Mouse (Mus musculus) liver, embryonic 13.5 days (tissue): Measurements from ENCODE around the gene Spns3. TPM values are rescaled to one million over a fixed set of nuclear protein-coding genes. Genes with fewer than 3 reads are reported as not detected.

ENCODE experiments used
- ATAC-seq: fragments of 200-750 bp; cut with Nextera tagmentation; 2 replicates; pipeline ENCODE4 v1.8.0; 2017; ENCODE audit warnings: low read depth, mild to moderate bottlenecking, moderate number of reproducible peaks, moderate library complexity
- DNase-seq: peaks from one replicate; pipeline ENCODE4 v3.0.0; 2022
- H3K27ac ChIP-seq: fragments of 300-500 bp; sonication (generic); 2 replicates; pipeline ENCODE4 v1.5.1; 2015; ENCODE audit warnings: moderate library complexity, mild to moderate bottlenecking, inconsistent platforms
- H3K27me3 ChIP-seq: fragments of 300-500 bp; sonication (generic); 2 replicates; pipeline ENCODE4 v1.6.1; 2015; ENCODE audit warnings: mild to moderate bottlenecking, inconsistent platforms
- H3K36me3 ChIP-seq: fragments of 300-500 bp; sonication (generic); 2 replicates; pipeline ENCODE4 v1.6.1; 2015; ENCODE audit warnings: mild to moderate bottlenecking, inconsistent platforms
- H3K4me1 ChIP-seq: fragments of 300-500 bp; sonication (generic); replicated peaks from 2 replicates; pipeline ENCODE4 v1.6.1; 2015; ENCODE audit warnings: inconsistent platforms
- H3K4me2 ChIP-seq: fragments of 300-500 bp; sonication (generic); 2 replicates; pipeline ENCODE4 v1.6.1; 2015; ENCODE audit warnings: inconsistent platforms, mild to moderate bottlenecking, moderate library complexity
- H3K4me3 ChIP-seq: fragments of 300-500 bp; sonication (generic); replicated peaks from 2 replicates; pipeline ENCODE4 v1.5.1; 2015; ENCODE audit warnings: mild to moderate bottlenecking, inconsistent platforms
- H3K9ac ChIP-seq: fragments of 300-500 bp; sonication (generic); 2 replicates; pipeline ENCODE4 v1.6.1; 2015; ENCODE audit warnings: mild to moderate bottlenecking, inconsistent platforms
- H3K9me3 ChIP-seq: fragments of 300-500 bp; sonication (generic); replicated peaks from 2 replicates; pipeline ENCODE4 v1.6.1; 2016; ENCODE audit warnings: inconsistent platforms
- WGBS: fragments of 180-500 bp; shearing (Covaris S2); methylation state at CpG from one replicate; pipeline ENCODE4 v1.1.7; 2015; ENCODE audit not compliant: insufficient replicate concordance; 5-methylcytosine and 5-hydroxymethylcytosine counted together
- polyA plus RNA-seq: library from polyadenylated mRNA; unstranded; fragments of >200 nt; fragmentation: Nextera tagmentation; extraction: Ambion mirVana; gene quantifications from 2 replicates; pipeline ENCODE4 v1.2.1, GENCODE M21; 2015

Gene Spns3
- polyA plus RNA-seq, 1 experiment from 2014 or later, result 2.0 TPM

DNA sequence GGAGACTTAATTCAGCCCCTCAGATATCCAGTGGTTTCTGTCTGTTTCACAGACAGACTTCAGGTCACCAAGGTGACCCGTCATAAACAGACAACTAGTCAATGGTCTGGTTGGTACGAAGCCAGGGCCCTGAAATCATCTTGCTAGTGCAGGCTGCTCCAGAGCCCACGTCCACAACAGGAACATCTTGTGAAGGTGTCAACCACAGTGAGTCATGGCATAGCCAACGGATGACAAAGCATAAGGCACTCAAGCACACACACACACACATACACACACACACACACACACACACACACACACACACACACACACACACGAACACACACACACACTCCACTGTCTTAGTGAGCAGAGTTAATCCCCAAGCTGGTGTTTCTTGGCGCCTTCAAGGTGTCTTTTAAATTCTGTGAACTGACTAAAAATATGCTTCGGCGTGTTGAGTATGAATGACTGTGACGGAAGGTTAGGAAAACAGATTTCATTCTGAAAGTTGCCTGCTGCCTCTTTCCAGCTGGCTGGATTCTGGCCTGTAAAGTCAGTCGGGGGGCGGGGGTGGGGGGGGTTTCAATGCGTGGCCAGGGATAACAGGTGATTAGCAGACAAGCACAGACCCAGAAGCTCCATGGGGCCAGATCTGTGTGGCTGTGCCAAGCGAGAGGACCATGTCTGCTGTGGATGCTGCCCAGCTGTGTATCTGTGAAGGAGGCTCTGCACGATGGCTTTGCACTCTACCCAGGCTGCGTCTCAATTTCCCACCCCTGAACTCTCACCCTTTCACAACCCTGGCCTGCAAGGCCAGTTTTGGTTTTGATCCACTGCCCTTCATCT is 59.0 kb downstream of the Spns3 start:
- whole genome bisulfite sequencing, result 62% methylated on average over 15 of the region's 15 CpGs
- no peak overlapping the region for H3K4me2 ChIP-seq
- H3K9ac ChIP-seq, result no peak overlapping the region
- H3K4me1 ChIP-seq, result peaks cover 55% of the 10 kb centered on the region
- H3K27me3 ChIP-seq, result peaks cover 25% of the 10 kb centered on the region
- ATAC-seq (no peak), DNase-seq (no peak)
- no peaks in the 10 kb centered on the region for H3K9me3 ChIP-seq
- H3K27ac ChIP-seq, result no peak overlapping the region
- H3K4me3 ChIP-seq, result no peak overlapping the region
- no peaks in the 10 kb centered on the region for H3K36me3 ChIP-seq

DNA sequence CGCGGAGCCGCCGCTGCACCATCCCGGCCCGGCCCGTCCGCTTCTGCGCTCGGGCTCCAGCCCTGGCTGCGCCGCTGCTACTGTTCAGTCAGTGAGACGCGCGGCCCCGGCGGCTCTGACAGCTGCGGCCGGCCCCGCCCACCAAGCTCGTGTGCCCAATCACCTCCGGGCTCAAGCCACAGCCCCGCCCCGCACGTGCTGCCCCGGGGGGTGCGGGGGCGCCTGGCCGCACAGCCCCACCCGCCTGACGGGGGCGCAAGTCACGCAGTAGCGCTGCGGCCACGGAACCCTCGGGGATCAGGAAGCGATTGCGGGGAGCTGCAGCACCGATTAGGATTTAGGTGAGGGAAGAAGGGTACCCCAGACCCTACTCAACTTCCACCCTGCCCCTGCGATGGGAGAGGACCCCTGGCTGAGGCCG is 60.4 kb downstream of the Spns3 start, which contains the start of gene Spns2:
TSS of gene Spns2 (minus strand) at position 24 of the 421 bp plus-strand sequence.
- Histone ChIP-seq H3K27ac (peak within 1 kb of the TSS; percentile 47), H3K4me1 (peaks cover 63% of the 10 kb centered on the region), H3K4me3 (peak within 1 kb of the TSS; percentile 67), H3K9ac (peak within 1 kb of the TSS; percentile 68), H3K9me3 (no peaks in the 10 kb centered on the region), H3K4me2 (peak within 1 kb of the TSS; percentile 91), H3K36me3 (no peaks in the 10 kb centered on the region), H3K27me3 (peaks cover 25% of the 10 kb centered on the region)
- WGBS, result under 1% methylated on average over 42 of the region's 42 CpGs
- ATAC-seq, result peak; percentile 84
- DNase-seq, result peak; percentile 82

DNA sequence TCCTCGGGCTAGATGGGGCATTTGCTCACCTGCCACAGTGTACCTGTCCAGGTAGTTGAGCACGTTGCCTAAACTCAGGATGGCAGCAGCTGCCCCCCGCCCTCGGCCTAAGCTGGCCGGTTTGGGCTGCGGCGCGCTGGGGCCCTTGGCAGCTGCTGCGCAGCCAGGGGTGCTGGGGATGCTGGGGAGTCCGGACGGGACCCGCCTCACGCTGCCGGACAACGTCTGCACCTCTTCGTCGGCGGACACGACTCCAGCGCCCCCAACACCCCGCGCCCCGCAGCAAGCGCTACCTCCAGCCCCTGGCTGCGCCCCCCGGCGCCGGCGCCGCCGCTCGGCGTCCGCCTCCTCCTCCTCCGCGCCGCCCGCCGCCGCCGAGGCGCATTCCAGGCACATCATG is 60.9 kb downstream of the Spns3 start:
- WGBS, result 1% methylated on average over 20 of the region's 42 CpGs
- peaks cover 65% of the 10 kb centered on the region for H3K4me1 ChIP-seq
- peak overlapping the region; percentile 68 for H3K9ac ChIP-seq
- H3K4me3 ChIP-seq, result peak overlapping the region; percentile 67
- H3K27ac ChIP-seq, result 0 out of 2 replicates have a peak overlapping the region, but pooled peaks have one; percentile 47
- H3K9me3 ChIP-seq, result no peaks in the 10 kb centered on the region
- H3K36me3 ChIP-seq, result no peaks in the 10 kb centered on the region
- H3K4me2 ChIP-seq, result peak overlapping the region; percentile 91
- ATAC-seq, result peak; percentile 4; the same call in 1 of the 2 replicates
- DNase-seq, result no peak
- H3K27me3 ChIP-seq, result peaks cover 25% of the 10 kb centered on the region

DNA sequence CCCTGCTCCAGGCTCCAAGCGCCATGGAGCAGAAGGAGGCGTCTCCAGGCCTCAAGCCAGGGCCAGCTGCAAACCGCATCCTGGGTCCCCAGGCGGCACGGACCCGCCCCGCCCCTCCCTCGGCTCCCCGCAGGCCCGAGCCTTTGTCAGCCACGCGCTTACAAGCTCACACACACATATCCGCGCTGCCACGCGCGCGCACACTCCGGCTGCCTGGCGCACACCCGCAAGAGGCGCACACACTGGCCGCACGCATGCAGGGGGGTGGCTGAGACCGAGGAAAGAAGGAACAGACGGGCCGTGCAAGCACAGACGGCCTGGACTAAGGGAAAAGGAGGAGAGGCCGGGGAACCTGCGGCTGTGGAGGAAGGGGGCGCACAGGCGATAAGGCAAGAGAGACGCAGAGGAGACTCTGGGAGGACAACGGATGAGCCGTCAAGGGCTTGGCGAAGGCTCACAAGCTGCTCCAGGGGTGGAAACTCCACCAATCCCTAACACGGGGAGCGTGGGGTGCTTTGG is 61.5 kb downstream of the Spns3 start:
- no peaks in the 10 kb centered on the region for H3K36me3 ChIP-seq
- DNase-seq, result no peak
- whole genome bisulfite sequencing, result 1% methylated on average over 38 of the region's 38 CpGs
- peak overlapping the region; percentile 67 for H3K4me3 ChIP-seq
- peak overlapping the region; percentile 91 for H3K4me2 ChIP-seq
- H3K9ac ChIP-seq, result peak overlapping the region; percentile 68
- no peak; the same call in 1 of the 2 replicates for ATAC-seq
- peaks cover 71% of the 10 kb centered on the region for H3K4me1 ChIP-seq
- peaks cover 25% of the 10 kb centered on the region for H3K27me3 ChIP-seq
- peak overlapping the region; percentile 47 for H3K27ac ChIP-seq
- no peaks in the 10 kb centered on the region for H3K9me3 ChIP-seq

DNA sequence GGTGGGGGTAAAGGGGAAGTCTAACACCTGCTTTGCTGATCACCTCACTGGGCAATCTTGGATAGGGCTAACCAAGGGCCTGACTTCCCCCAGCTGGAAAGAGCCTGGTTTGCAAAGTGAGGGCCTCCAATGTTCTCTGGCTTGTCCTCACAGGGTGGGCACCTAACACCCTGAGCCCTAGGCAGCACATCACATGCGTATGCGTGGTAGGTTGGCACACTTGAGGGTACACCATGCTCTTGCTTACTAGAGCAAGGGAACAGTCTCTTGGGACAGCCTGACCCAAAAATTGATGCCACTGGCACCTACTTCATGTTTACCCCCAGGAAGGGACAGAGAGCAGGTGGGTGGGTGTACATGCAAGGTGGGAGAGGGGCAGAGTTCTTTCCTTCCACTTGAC is 62.6 kb downstream of the Spns3 start:
- Histone ChIP-seq H3K36me3 (no peaks in the 10 kb centered on the region), H3K4me1 (peaks cover 82% of the 10 kb centered on the region), H3K27me3 (peaks cover 25% of the 10 kb centered on the region), H3K4me2 (peak overlapping the region; percentile 91), H3K27ac (no peak overlapping the region), H3K9me3 (no peaks in the 10 kb centered on the region), H3K4me3 (peak overlapping the region; percentile 67), H3K9ac (peak overlapping the region; percentile 40)
- no peak for DNase-seq
- no peak for ATAC-seq
- WGBS, result 40% methylated on average over 2 of the region's 2 CpGs

DNA sequence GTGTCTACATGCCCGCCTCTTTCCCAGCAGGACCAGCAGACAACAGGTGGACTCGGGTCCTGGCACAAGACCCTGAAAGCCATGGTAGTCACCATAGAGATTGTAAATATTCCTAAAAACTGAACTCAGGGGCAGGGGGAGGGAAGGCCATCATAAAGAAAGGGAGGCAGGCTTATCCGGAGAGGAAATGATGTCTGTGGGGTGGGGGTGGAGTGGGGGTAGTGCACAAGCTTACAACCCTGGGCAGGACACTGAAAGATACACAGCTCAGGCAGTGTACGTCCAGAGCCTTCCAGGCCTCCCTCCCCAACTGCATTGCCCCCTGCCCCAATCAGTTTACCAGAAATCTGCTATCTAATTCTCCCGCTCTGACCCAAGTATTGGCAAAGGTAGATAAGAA is 63.1 kb downstream of the Spns3 start:
- 20% methylated on average over 5 of the region's 5 CpGs for WGBS

DNA sequence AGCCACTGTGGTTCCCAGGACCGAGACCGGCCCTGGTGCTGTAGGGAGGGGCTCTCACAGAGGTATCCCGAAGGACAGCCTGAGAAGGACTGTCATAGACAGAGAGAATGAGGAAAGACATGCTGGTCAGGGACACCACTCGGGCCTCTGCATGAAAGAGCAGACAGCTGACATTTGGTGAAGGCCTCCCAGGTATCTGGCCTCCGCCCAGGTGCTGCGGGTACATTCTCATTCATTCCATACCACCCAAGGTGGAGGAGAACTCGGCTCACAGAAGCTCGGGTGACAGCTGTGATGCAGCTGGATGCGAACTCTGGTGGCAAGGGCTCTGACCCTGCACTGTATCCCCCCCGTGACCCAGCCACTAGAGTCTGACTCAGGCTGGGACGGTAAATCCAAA is 64.3 kb downstream of the Spns3 start:
- H3K4me1 ChIP-seq, result peaks cover 96% of the 10 kb centered on the region
- no peaks in the 10 kb centered on the region for H3K9me3 ChIP-seq
- H3K36me3 ChIP-seq, result no peaks in the 10 kb centered on the region
- H3K4me2 ChIP-seq, result peak overlapping the region; percentile 91; the same call in 1 of the 2 replicates
- H3K4me3 ChIP-seq, result no peak overlapping the region
- peaks cover 25% of the 10 kb centered on the region for H3K27me3 ChIP-seq
- H3K9ac ChIP-seq, result no peak overlapping the region
- DNase-seq (no peak), ATAC-seq (no peak)
- 50% methylated on average over 11 of the region's 11 CpGs for WGBS
- H3K27ac ChIP-seq, result peak overlapping the region; percentile 56; the same call in 1 of the 2 replicates

More for the DNA sequence above, 63.1 kb downstream of the Spns3 start:
- no peaks in the 10 kb centered on the region for H3K9me3 ChIP-seq
- H3K36me3 ChIP-seq, result no peaks in the 10 kb centered on the region
- H3K4me3 ChIP-seq, result peak overlapping the region; percentile 67
- H3K4me2 ChIP-seq, result peak overlapping the region; percentile 91
- peak overlapping the region; percentile 40; the same call in 1 of the 2 replicates for H3K9ac ChIP-seq
- peaks cover 25% of the 10 kb centered on the region for H3K27me3 ChIP-seq
- no peak for ATAC-seq
- H3K4me1 ChIP-seq, result peaks cover 87% of the 10 kb centered on the region
- DNase-seq, result no peak
- H3K27ac ChIP-seq, result 0 out of 2 replicates have a peak overlapping the region, but pooled peaks have one; percentile 29

DNA sequence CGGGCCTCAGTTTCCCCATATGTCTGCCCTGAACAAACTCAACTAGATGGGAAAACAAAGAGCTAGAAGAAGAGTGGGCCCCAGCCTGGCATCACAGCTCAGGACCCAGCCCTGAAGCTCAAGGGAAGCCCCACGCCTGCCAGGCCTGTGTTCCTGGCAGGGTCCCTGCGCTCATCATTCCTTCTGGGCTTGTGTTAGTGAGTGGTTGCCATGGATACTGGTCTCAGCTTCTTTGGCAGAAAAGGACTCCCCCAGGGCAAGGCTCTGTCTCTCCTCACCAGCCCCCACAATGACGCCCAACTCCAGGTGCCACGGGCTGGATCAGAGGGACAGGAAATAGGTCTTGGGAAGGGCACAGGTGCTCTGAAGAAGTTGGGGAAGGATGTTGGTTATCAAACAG is 65.1 kb downstream of the Spns3 start:
- ATAC-seq (no peak), DNase-seq (no peak)
- Histone ChIP-seq H3K36me3 (no peaks in the 10 kb centered on the region), H3K9ac (no peak overlapping the region), H3K4me3 (no peak overlapping the region), H3K27me3 (peaks cover 21% of the 10 kb centered on the region), H3K4me2 (no peak overlapping the region), H3K9me3 (no peaks in the 10 kb centered on the region), H3K4me1 (peaks cover 99% of the 10 kb centered on the region), H3K27ac (peak overlapping the region; percentile 56)
- WGBS, result 36% methylated on average over 5 of the region's 5 CpGs

DNA sequence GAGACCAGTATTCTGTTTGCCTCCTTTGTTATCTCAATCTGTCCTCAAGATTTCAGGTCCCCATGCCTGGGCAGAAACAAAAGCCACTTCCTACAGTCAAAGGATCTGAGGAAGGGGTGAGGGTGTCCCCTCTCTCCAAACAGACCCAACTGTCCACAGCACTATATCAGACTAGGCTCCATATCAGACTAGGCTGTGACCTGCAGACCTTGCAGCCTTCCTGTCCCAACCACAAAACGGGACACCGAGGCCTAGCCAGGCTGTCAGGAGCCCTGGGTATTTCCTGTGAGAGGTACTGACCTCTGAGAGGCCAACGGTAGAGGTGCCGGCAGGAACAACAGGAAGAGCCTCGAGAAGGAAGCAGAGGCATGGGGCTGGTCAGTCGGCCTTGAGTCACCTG is 65.8 kb downstream of the Spns3 start:
- ATAC-seq (no peak), DNase-seq (no peak)
- H3K9me3 ChIP-seq, result no peaks in the 10 kb centered on the region
- peaks cover 100% of the 10 kb centered on the region for H3K4me1 ChIP-seq
- no peaks in the 10 kb centered on the region for H3K36me3 ChIP-seq
- H3K4me2 ChIP-seq, result no peak overlapping the region
- peak overlapping the region; percentile 56 for H3K27ac ChIP-seq
- H3K4me3 ChIP-seq, result no peak overlapping the region
- H3K9ac ChIP-seq, result no peak overlapping the region
- WGBS, result 9% methylated on average over 6 of the region's 6 CpGs
- H3K27me3 ChIP-seq, result peaks cover 14% of the 10 kb centered on the region

DNA sequence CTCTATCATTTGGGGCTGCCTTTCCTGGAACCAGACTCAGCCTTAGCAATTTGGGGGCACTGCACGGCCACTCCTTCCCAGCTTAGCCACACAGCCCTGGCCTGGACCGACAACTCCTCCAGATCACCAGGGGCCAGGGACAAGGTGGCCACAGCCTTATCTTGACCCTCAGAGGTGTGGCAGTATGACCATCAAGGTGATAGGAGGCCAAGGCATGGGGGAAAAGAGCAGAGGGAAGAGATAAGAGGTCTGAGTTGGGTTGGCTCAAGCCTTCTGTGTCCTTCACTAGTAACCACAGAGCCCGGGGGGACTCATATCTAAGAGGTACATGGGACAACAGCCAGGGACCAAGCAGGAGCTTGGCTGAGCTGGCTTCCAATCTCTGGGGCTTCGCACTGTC is 68.4 kb downstream of the Spns3 start:
- no peak overlapping the region for H3K4me3 ChIP-seq
- peak; percentile 84 for ATAC-seq
- peak; percentile 65 for DNase-seq
- peak overlapping the region; percentile 54 for H3K4me2 ChIP-seq
- peak overlapping the region; percentile 83 for H3K27ac ChIP-seq
- peak overlapping the region; percentile 41 for H3K9ac ChIP-seq
- H3K36me3 ChIP-seq, result no peaks in the 10 kb centered on the region
- H3K27me3 ChIP-seq, result no peaks in the 10 kb centered on the region
- H3K4me1 ChIP-seq, result peaks cover 100% of the 10 kb centered on the region
- WGBS, result 12% methylated on average over 4 of the region's 4 CpGs
- H3K9me3 ChIP-seq, result no peaks in the 10 kb centered on the region

DNA sequence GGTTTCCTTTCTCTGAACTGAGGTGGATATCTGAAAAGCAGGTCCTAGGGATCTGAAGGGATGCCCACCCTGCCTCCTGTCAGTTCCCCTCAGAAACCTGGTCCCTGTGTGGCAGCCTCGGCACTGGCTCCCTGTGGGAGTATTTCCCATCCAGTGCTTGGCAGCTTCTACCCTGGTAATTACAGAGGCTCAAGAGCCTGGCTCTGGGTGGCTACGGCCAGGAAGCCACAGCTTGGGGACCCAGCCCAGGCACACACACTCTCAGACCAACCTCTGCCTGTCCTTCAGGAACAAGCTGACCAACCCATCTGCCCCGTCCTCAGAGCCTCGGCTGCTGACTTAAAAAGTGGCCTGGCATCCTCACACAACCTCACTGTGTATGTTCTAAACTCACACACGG is 69.0 kb downstream of the Spns3 start:
- peak overlapping the region; percentile 83 for H3K27ac ChIP-seq
- peaks cover 100% of the 10 kb centered on the region for H3K4me1 ChIP-seq
- no peaks in the 10 kb centered on the region for H3K27me3 ChIP-seq
- ATAC-seq (no peak), DNase-seq (no peak)
- 22% methylated on average over 5 of the region's 5 CpGs for whole genome bisulfite sequencing
- H3K4me2 ChIP-seq, result peak overlapping the region; percentile 54
- H3K36me3 ChIP-seq, result no peaks in the 10 kb centered on the region
- H3K9me3 ChIP-seq, result no peaks in the 10 kb centered on the region
- peak overlapping the region; percentile 41; the same call in 1 of the 2 replicates for H3K9ac ChIP-seq
- no peak overlapping the region for H3K4me3 ChIP-seq
